Mouse (Mus musculus): ENCODE data around the gene Tmc3. TPM values are rescaled to one million over a fixed set of nuclear protein-coding genes. Genes with fewer than 3 reads are reported as not detected.

The Tmc3 gene
- total RNA-seq, 2 experiments from 2014 or later, result 1.2 to 2.0 TPM

GRCm38 (mm10) chr7:83667936-83668645 is 83.4 kb downstream of the Tmc3 start:
- no peak for DNase-seq (ENCODE audit: low spot score in 2 of 2)

GRCm38 (mm10) chr7:83668724-83669123 is 84.0 kb downstream of the Tmc3 start:
- peak in 1 of 2 experiments; percentile 53 for DNase-seq (ENCODE audit: low spot score in 2 of 2)

GRCm38 (mm10) chr7:83671573-83671972 is 86.8 kb downstream of the Tmc3 start:
- no peak for DNase-seq (ENCODE audit: low spot score in 2 of 2)

Other genes with a start within 250 kb of the Tmc3 start
- 10 to 100 TPM; 14.9 to 15.3 TPM for gene Stard5, start 47.0 kb downstream of the Tmc3 start, total RNA-seq (2021)
- 10 to 100 TPM in 1 of 2 experiments, 1 to 10 TPM in 1; 9.1 to 10.5 TPM for gene Il16, start 160.8 kb downstream of the Tmc3 start, total RNA-seq (2021)
- not detected for gene Cfap161, start 210.0 kb downstream of the Tmc3 start, total RNA-seq (2021)